Mouse (Mus musculus) ovary, postnatal 36 days (tissue): ENCODE data around the gene 4933430I17Rik.
"Not testable (repeated sequence)": the region's sequence is repeated elsewhere in the genome, so short reads cannot be mapped to it uniquely, and the experiment has no call there.

ENCODE experiments used
- DNase-seq: peaks from one replicate; pipeline ENCODE4 v3.0.0; 2022; ENCODE audit warnings: low spot score, mixed read lengths

The 4933430I17Rik gene

GRCm38 (mm10) chr4:62524651-62525488 is at the start of gene 4933430I17Rik, which contains the start of gene Pole3:
Gene 4933430I17Rik (plus strand): TSS chr4:62525369.
Gene Pole3 (minus strand): TSS chr4:62525068.
- DNase-seq: peak; percentile 96

GRCm38 (mm10) chr4:62475793-62476192 is 49.4 kb upstream of the 4933430I17Rik start:
- DNase-seq: no peak

- DNase-seq: no peak
Measured at GRCm38 (mm10) chr4:62477542-62478244, 47.5 kb upstream of the 4933430I17Rik start.

GRCm38 (mm10) chr4:62479593-62479936 is 45.6 kb upstream of the 4933430I17Rik start:
- DNase-seq: not testable (repeated sequence)

- DNase-seq: peak; percentile 50
Measured at GRCm38 (mm10) chr4:62479937-62480708, 45.0 kb upstream of the 4933430I17Rik start, which contains the start of gene Bspry. Gene Bspry (plus strand): TSS chr4:62480053.

GRCm38 (mm10) chr4:62480709-62481605 is 44.2 kb upstream of the 4933430I17Rik start:
- DNase-seq: no peak

- DNase-seq: no peak
Measured at GRCm38 (mm10) chr4:62484928-62485327, 40.2 kb upstream of the 4933430I17Rik start.

- DNase-seq: no peak
Measured at GRCm38 (mm10) chr4:62485450-62486161, 39.6 kb upstream of the 4933430I17Rik start.

GRCm38 (mm10) chr4:62486162-62486696 is 38.9 kb upstream of the 4933430I17Rik start:
- no peak for DNase-seq

GRCm38 (mm10) chr4:62487172-62487571 is 38.0 kb upstream of the 4933430I17Rik start:
- DNase-seq: no peak

GRCm38 (mm10) chr4:62487914-62488313 is 37.3 kb upstream of the 4933430I17Rik start:
- no peak for DNase-seq

GRCm38 (mm10) chr4:62492682-62493081 is 32.5 kb upstream of the 4933430I17Rik start:
- DNase-seq: no peak

GRCm38 (mm10) chr4:62494230-62494629 is 30.9 kb upstream of the 4933430I17Rik start:
- no peak for DNase-seq

- peak; percentile 58 for DNase-seq
Measured at GRCm38 (mm10) chr4:62495946-62496345, 29.2 kb upstream of the 4933430I17Rik start.

- peak; percentile 74 for DNase-seq
Measured at GRCm38 (mm10) chr4:62496815-62497214, 28.4 kb upstream of the 4933430I17Rik start.

- DNase-seq: no peak
Measured at GRCm38 (mm10) chr4:62500799-62501198, 24.4 kb upstream of the 4933430I17Rik start.

GRCm38 (mm10) chr4:62501534-62501933 is 23.6 kb upstream of the 4933430I17Rik start:
- DNase-seq: no peak

GRCm38 (mm10) chr4:62501964-62502732 is 23.0 kb upstream of the 4933430I17Rik start:
- DNase-seq: peak; percentile 87

- DNase-seq: no peak
Measured at GRCm38 (mm10) chr4:62502969-62503368, 22.2 kb upstream of the 4933430I17Rik start.
